In the genomic region with DNA sequence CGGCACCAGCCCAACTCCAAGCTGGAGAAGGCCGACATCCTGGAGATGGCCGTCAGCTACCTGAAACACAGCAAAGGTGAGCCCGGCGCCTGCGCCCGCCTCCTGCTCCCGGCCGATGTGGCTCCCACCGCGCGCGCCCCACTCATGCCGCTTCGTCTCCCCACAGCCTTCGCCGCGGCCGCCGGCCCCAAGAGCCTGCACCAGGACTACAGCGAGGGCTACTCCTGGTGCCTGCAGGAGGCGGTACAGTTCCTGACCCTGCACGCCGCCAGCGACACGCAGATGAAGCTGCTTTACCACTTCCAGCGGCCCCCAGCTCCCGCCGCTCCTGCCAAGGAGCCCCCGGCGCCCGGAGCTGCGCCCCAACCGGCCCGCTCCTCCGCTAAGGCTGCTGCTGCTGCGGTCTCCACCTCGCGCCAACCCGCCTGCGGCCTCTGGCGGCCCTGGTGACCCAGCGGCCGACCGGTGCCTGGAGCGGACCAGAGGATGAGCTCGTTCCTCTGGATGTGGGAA, we compare ENCODE assay signal across 8 mouse cellular contexts. TPM values are rescaled to one million over a fixed set of nuclear protein-coding genes. Genes with fewer than 3 reads are reported as not detected.
DNase-seq lines count a peak whose midpoint lies in the region; ATAC-seq lines count a peak whose summit lies in the region.

No protein-coding gene starts in this region.

- H3K9ac ChIP-seq in heart, embryonic 12.5 days = peak overlapping the region; percentile 58
- peak overlapping the region; percentile 81 for H3K9ac ChIP-seq in midbrain, embryonic 15.5 days

- under 1% methylated on average over 47 of the region's 47 CpGs for WGBS in heart, embryonic 12.5 days
- WGBS in midbrain, embryonic 15.5 days = under 1% methylated on average over 47 of the region's 47 CpGs

- peak overlapping the region; percentile 72 for H3K4me2 ChIP-seq in heart, embryonic 12.5 days
- H3K4me2 ChIP-seq in midbrain, embryonic 15.5 days = peak overlapping the region; percentile 71

- no peaks in the 10 kb centered on the region for H3K9me3 ChIP-seq in heart, embryonic 12.5 days (replicated peaks)
- H3K9me3 ChIP-seq in midbrain, embryonic 15.5 days = no peaks in the 10 kb centered on the region

- peak; percentile 44 for DNase-seq in right cerebral cortex, postnatal 14 days
- DNase-seq in right cerebral cortex, adult 18-20 months = no peak
- peak; percentile 71 for DNase-seq in cerebellum, adult 9-11 months
- DNase-seq in kidney, postnatal 4 days = peak; percentile 55 to 75
- peak; percentile 72 for DNase-seq in thymus, postnatal 14 days
- no peak for DNase-seq in urinary bladder, postnatal 14 days (ENCODE audit: low spot score)

- peaks cover 4% of the 10 kb centered on the region; the same call in 1 of the 2 replicates for H3K36me3 ChIP-seq in heart, embryonic 12.5 days
- no peaks in the 10 kb centered on the region for H3K36me3 ChIP-seq in midbrain, embryonic 15.5 days (replicated peaks)

- peaks cover 53% of the 10 kb centered on the region for H3K4me1 ChIP-seq in heart, embryonic 12.5 days (replicated peaks)
- peaks cover 81% of the 10 kb centered on the region for H3K4me1 ChIP-seq in midbrain, embryonic 15.5 days

- peak overlapping the region; percentile 48 for H3K4me3 ChIP-seq in heart, embryonic 12.5 days
- peak overlapping the region; percentile 82 for H3K4me3 ChIP-seq in midbrain, embryonic 15.5 days

- no peak overlapping the region for H3K27ac ChIP-seq in heart, embryonic 12.5 days (ENCODE audit: poor library complexity, severe bottlenecking)
- H3K27ac ChIP-seq in midbrain, embryonic 15.5 days = peak overlapping the region; percentile 97

- ATAC-seq in heart, embryonic 12.5 days (ENCODE audit: insufficient number of reproducible peaks, low FRiP score) = no peak
- no peak for ATAC-seq in midbrain, embryonic 15.5 days (replicated peaks)

- H3K27me3 ChIP-seq in heart, embryonic 12.5 days (replicated peaks) = peaks cover 70% of the 10 kb centered on the region
- no peaks in the 10 kb centered on the region for H3K27me3 ChIP-seq in midbrain, embryonic 15.5 days (replicated peaks)

RNA-seq across cellular contexts. Expression of gene Hes5, which starts 0.6 kb away (rescaled TPM):
- 0.70 TPM in 1 of 2 replicates, not detected in the other for polyA plus RNA-seq in heart, embryonic 12.5 days (2016; fragmentation: Nextera tagmentation; extraction: Ambion mirVana)
- polyA plus RNA-seq in midbrain, embryonic 15.5 days (2015; fragmentation: Nextera tagmentation; extraction: Ambion mirVana) = 116 and 149 TPM in 2 replicates

RNA-seq across cellular contexts. Expression of gene Pank4, which starts 2.6 kb away (rescaled TPM):
- 45.7 and 46.2 TPM in 2 replicates for polyA plus RNA-seq in heart, embryonic 12.5 days (2016; fragmentation: Nextera tagmentation; extraction: Ambion mirVana)
- polyA plus RNA-seq in midbrain, embryonic 15.5 days (2015; fragmentation: Nextera tagmentation; extraction: Ambion mirVana) = 44.3 and 44.9 TPM in 2 replicates

RNA-seq across cellular contexts. Expression of gene Tnfrsf14, which starts 32.9 kb away (rescaled TPM):
- polyA plus RNA-seq in heart, embryonic 12.5 days (2016; fragmentation: Nextera tagmentation; extraction: Ambion mirVana) = 1.8 and 2.9 TPM in 2 replicates
- polyA plus RNA-seq in midbrain, embryonic 15.5 days (2015; fragmentation: Nextera tagmentation; extraction: Ambion mirVana) = 0.19 and 0.28 TPM in 2 replicates

Comparison
In these comparisons a context has a peak if more than half of its experiments do, and no peak if none do; other contexts are left out.
1. DNase-seq: peak in right cerebral cortex, postnatal 14 days (single experiment), cerebellum, adult 9-11 months (single experiment), kidney, postnatal 4 days (2 of 2) and thymus, postnatal 14 days (single experiment); none in right cerebral cortex, adult 18-20 months (single experiment) and urinary bladder, postnatal 14 days (single experiment).
2. RNA of gene Hes5, which starts 0.6 kb away (polyA plus RNA-seq): 116 to 149 TPM in midbrain, embryonic 15.5 days; 0.70 TPM in heart, embryonic 12.5 days; every median in the first group is over 10 times any median in the second.